Mouse (Mus musculus) hematopoietic stem cell, adult 5-6 weeks (primary cell): ENCODE results near the gene Abhd6. TPM values are rescaled to one million over a fixed set of nuclear protein-coding genes. Genes with fewer than 3 reads are reported as not detected.

ENCODE experiments used
- ATAC-seq, 2 experiments: fragments of 125-278 bp in 1 of 2; replicated peaks in 1 of 2; 2 replicates each; pipeline ENCODE4 v1.8.0; 2016 to 2017; ENCODE audit warnings: inconsistent platforms in 2 of 2, mild to moderate bottlenecking in 2 of 2, moderate number of reproducible peaks in 2 of 2, low read depth in 1 of 2, moderate TSS enrichment in 1 of 2; ENCODE audit not compliant: low FRiP score in 2 of 2, poor library complexity in 2 of 2, severe bottlenecking in 2 of 2, insufficient read depth in 1 of 2, low TSS enrichment in 1 of 2
- total RNA-seq: library from RNA; stranded (forward); fragments of 172-1452, 232-1000 nt; gene quantifications from 2 replicates; pipeline ENCODE4 v1.2.3, GENCODE M21; 2017

Abhd6 gene
- total RNA-seq, result 5.1 and 6.6 TPM in 2 replicates

- peak; percentile 84 to 90 for ATAC-seq
These were observed at the start of gene Abhd6 for GRCm38 (mm10) chr14:8002432-8003092. TSS of gene Abhd6 (plus strand) at chr14:8002902.

GRCm38 (mm10) chr14:7954071-7954471, 48.6 kb upstream of the Abhd6 start:
- no peak for ATAC-seq

GRCm38 (mm10) chr14:7956427-7956826, 46.3 kb upstream of the Abhd6 start:
- no peak for ATAC-seq

GRCm38 (mm10) chr14:7957049-7957448, 45.7 kb upstream of the Abhd6 start, which contains the start of gene Gm45521:
TSS of gene Gm45521 (plus strand) at chr14:7957288.
- no peak for ATAC-seq

- ATAC-seq, result peak; percentile 44 to 48; a peak in 2 of 4 replicates
These were observed 42.1 kb upstream of the Abhd6 start for GRCm38 (mm10) chr14:7960616-7961015.

- ATAC-seq, result no peak
These were observed 41.0 kb upstream of the Abhd6 start for GRCm38 (mm10) chr14:7961714-7962113.

- no peak for ATAC-seq
These were observed 40.1 kb upstream of the Abhd6 start for GRCm38 (mm10) chr14:7962626-7963025.

- ATAC-seq, result no peak
These were observed 39.5 kb upstream of the Abhd6 start for GRCm38 (mm10) chr14:7963160-7963559.

- ATAC-seq, result peak; percentile 80 to 86
These were observed 38.3 kb upstream of the Abhd6 start for GRCm38 (mm10) chr14:7964219-7964889.

- ATAC-seq, result peak; percentile 84 to 86
These were observed 30.7 kb upstream of the Abhd6 start for GRCm38 (mm10) chr14:7971889-7972493.

GRCm38 (mm10) chr14:7974643-7975042, 28.1 kb upstream of the Abhd6 start:
- ATAC-seq, result no peak

- ATAC-seq, result no peak
These were observed 27.5 kb upstream of the Abhd6 start for GRCm38 (mm10) chr14:7975177-7975576.

- peak; percentile 55 to 58; a peak in 3 of 4 replicates for ATAC-seq
These were observed 25.2 kb upstream of the Abhd6 start for GRCm38 (mm10) chr14:7977471-7977870.

- ATAC-seq, result 0 out of 4 replicates have a peak, but pooled peaks of 1 of the 2 experiments have one; percentile 53
These were observed 24.5 kb upstream of the Abhd6 start for GRCm38 (mm10) chr14:7978183-7978582.

GRCm38 (mm10) chr14:7981226-7981625, 21.5 kb upstream of the Abhd6 start:
- ATAC-seq, result no peak

GRCm38 (mm10) chr14:7986913-7987312, 15.8 kb upstream of the Abhd6 start:
- peak; percentile 22 to 46; a peak in 1 of 4 replicates for ATAC-seq

- no peak for ATAC-seq
These were observed 13.3 kb upstream of the Abhd6 start for GRCm38 (mm10) chr14:7989371-7989770.

GRCm38 (mm10) chr14:7989961-7990360, 12.7 kb upstream of the Abhd6 start:
- no peak for ATAC-seq
